Mouse (Mus musculus) forebrain, embryonic 15.5 days (tissue): ENCODE data around the gene Vmn1r172. TPM values are rescaled to one million over a fixed set of nuclear protein-coding genes. Genes with fewer than 3 reads are reported as not detected.
"Not testable (repeated sequence)": the region's sequence is repeated elsewhere in the genome, so short reads cannot be mapped to it uniquely, and the experiment has no call there.

Source experiments
- ATAC-seq: fragments of 200-750 bp; cut with Nextera tagmentation; replicated peaks from 2 replicates; pipeline ENCODE4 v1.8.0; 2017; ENCODE audit warnings: mild to moderate bottlenecking, moderate TSS enrichment, moderate library complexity
- H3K27ac ChIP-seq: fragments of 300-500 bp; sonication (generic); replicated peaks from 2 replicates; pipeline ENCODE4 v1.5.1; 2015; ENCODE audit warnings: mild to moderate bottlenecking, inconsistent platforms
- H3K27me3 ChIP-seq: fragments of 300-500 bp; sonication (generic); 2 replicates; pipeline ENCODE4 v1.6.1; 2015; ENCODE audit warnings: inconsistent platforms
- H3K36me3 ChIP-seq: fragments of 300-500 bp; sonication (generic); 2 replicates; pipeline ENCODE4 v1.6.1; 2015; ENCODE audit warnings: mild to moderate bottlenecking, inconsistent platforms
- H3K4me1 ChIP-seq: fragments of 300-500 bp; sonication (generic); 2 replicates; pipeline ENCODE4 v1.6.1; 2015; ENCODE audit warnings: inconsistent platforms
- H3K4me2 ChIP-seq: fragments of 300-500 bp; sonication (generic); replicated peaks from 2 replicates; pipeline ENCODE4 v1.6.1; 2015; ENCODE audit warnings: mild to moderate bottlenecking, inconsistent platforms
- H3K4me3 ChIP-seq: fragments of 300-500 bp; sonication (generic); 2 replicates; pipeline ENCODE4 v1.5.1; 2015; ENCODE audit warnings: mild to moderate bottlenecking, inconsistent platforms
- H3K9ac ChIP-seq: fragments of 300-500 bp; sonication (generic); replicated peaks from 2 replicates; pipeline ENCODE4 v1.6.1; 2015; ENCODE audit warnings: mild to moderate bottlenecking, inconsistent platforms
- H3K9me3 ChIP-seq: fragments of 300-500 bp; sonication (generic); 2 replicates; pipeline ENCODE4 v1.6.1; 2016; ENCODE audit warnings: inconsistent platforms
- WGBS: fragments of 180-500 bp; shearing (Covaris S2); methylation state at CpG from one replicate; pipeline ENCODE4 v1.1.7; 2015; ENCODE audit warnings: mixed read lengths; 5-methylcytosine and 5-hydroxymethylcytosine counted together
- polyA plus RNA-seq: library from polyadenylated mRNA; unstranded; fragments of >200 nt; fragmentation: Nextera tagmentation; extraction: Ambion mirVana; gene quantifications from 2 replicates; pipeline ENCODE4 v1.2.1, GENCODE M21; 2015

The Vmn1r172 gene
- polyA plus RNA-seq: not detected in 2 replicates

- Histone ChIP-seq H3K27ac (no peak within 1 kb of the TSS), H3K4me1 (no peaks in the 10 kb centered on the region), H3K27me3 (no peaks in the 10 kb centered on the region), H3K9ac (no peak within 1 kb of the TSS), H3K36me3 (no peaks in the 10 kb centered on the region), H3K9me3 (no peaks in the 10 kb centered on the region), H3K4me3 (no peak within 1 kb of the TSS), H3K4me2 (no peak within 1 kb of the TSS)
- ATAC-seq: no peak
- 72% methylated on average over 2 of the region's 2 CpGs for WGBS
Measured at GRCm38 (mm10) chr7:23658016-23658415, at the start of gene Vmn1r172. Vmn1r172 (plus strand) TSS chr7:23658316.

GRCm38 (mm10) chr7:23630422-23630821 lies 27.7 kb upstream of the Vmn1r172 start, which contains the start of gene Vmn1r171:
Vmn1r171 (plus strand) TSS chr7:23630722.
- ATAC-seq: no peak
- Histone ChIP-seq H3K36me3 (no peaks in the 10 kb centered on the region), H3K4me1 (no peaks in the 10 kb centered on the region)

GRCm38 (mm10) chr7:23700403-23700802 lies 42.3 kb downstream of the Vmn1r172 start, which contains the start of gene Vmn1r173:
Vmn1r173 (plus strand) TSS chr7:23700703.
- not testable (repeated sequence) for H3K9me3 ChIP-seq, H3K9ac ChIP-seq, H3K36me3 ChIP-seq, ATAC-seq, H3K4me1 ChIP-seq, H3K4me2 ChIP-seq, H3K27me3 ChIP-seq, H3K27ac ChIP-seq, H3K4me3 ChIP-seq
- 49% methylated on average over 1 of the region's 1 CpGs for WGBS

More at GRCm38 (mm10) chr7:23630422-23630821, 27.7 kb upstream of the Vmn1r172 start, which contains the start of gene Vmn1r171:
- Histone ChIP-seq H3K9ac (no peak within 1 kb of the TSS), H3K9me3 (peaks cover 35% of the 10 kb centered on the region), H3K4me2 (no peak within 1 kb of the TSS), H3K27ac (no peak within 1 kb of the TSS), H3K4me3 (no peak within 1 kb of the TSS), H3K27me3 (no peaks in the 10 kb centered on the region)

Other genes with a start within 250 kb of the Vmn1r172 start
- gene Vmn1r167, start 151.1 kb upstream of the Vmn1r172 start, polyA plus RNA-seq: not detected in 2 replicates
- not detected in 2 replicates for gene Vmn1r168, start 118.6 kb upstream of the Vmn1r172 start, polyA plus RNA-seq
- not detected in 2 replicates for gene Vmn1r169, start 82.8 kb upstream of the Vmn1r172 start, polyA plus RNA-seq
- gene Vmn1r170, start 52.1 kb upstream of the Vmn1r172 start, polyA plus RNA-seq: not detected in 2 replicates
- not detected in 2 replicates for gene Vmn1r171, start 27.6 kb upstream of the Vmn1r172 start, polyA plus RNA-seq
- gene Vmn1r173, start 42.4 kb downstream of the Vmn1r172 start, polyA plus RNA-seq: not detected in 2 replicates
- gene Vmn1r174, start 94.0 kb downstream of the Vmn1r172 start, polyA plus RNA-seq: not detected in 2 replicates
- gene Vmn1r175, start 152.3 kb downstream of the Vmn1r172 start, polyA plus RNA-seq: not detected in 2 replicates
- gene Vmn1r176, start 179.1 kb downstream of the Vmn1r172 start, polyA plus RNA-seq: not detected in 2 replicates
- not detected in 2 replicates for gene Vmn1r177, start 208.1 kb downstream of the Vmn1r172 start, polyA plus RNA-seq
- gene Vmn1r178, start 233.7 kb downstream of the Vmn1r172 start, polyA plus RNA-seq: not detected in 2 replicates